Mouse (Mus musculus) embryonic fibroblast, embryonic 13.5 days (primary cell): ENCODE measurements around the gene Efna2. TPM values are rescaled to one million over a fixed set of nuclear protein-coding genes. Genes with fewer than 3 reads are reported as not detected.
"Not testable (repeated sequence)": the region's sequence is repeated elsewhere in the genome, so short reads cannot be mapped to it uniquely, and the experiment has no call there.

Source experiments
- H3K27ac ChIP-seq: 2 replicates; pipeline ENCODE4 v1.5.1; 2012; ENCODE audit warnings: low read length, control low read depth, inconsistent platforms; ENCODE audit not compliant: insufficient read depth
- H3K4me1 ChIP-seq: 2 replicates; pipeline ENCODE4 v1.6.1; 2011; ENCODE audit warnings: low read length; ENCODE audit not compliant: control insufficient read depth, insufficient read depth
- H3K4me3 ChIP-seq: 2 replicates; pipeline ENCODE4 v1.5.1; 2011; ENCODE audit warnings: mild to moderate bottlenecking, control low read depth, low read length; ENCODE audit not compliant: insufficient read depth
- CTCF ChIP-seq: IDR thresholded peaks from 2 replicates; pipeline ENCODE4 v1.5.1; 2011; ENCODE audit warnings: mild to moderate bottlenecking, control low read depth, low read length, moderate library complexity, borderline replicate concordance; ENCODE audit not compliant: insufficient read depth
- POLR2A ChIP-seq: IDR thresholded peaks from 2 replicates; pipeline ENCODE4 v1.6.1; 2011; ENCODE audit warnings: low read depth, mild to moderate bottlenecking, control low read depth, low read length, moderate library complexity
- polyA plus RNA-seq: library from polyadenylated mRNA; stranded (reverse); fragments of >200 nt; gene quantifications from 2 replicates; pipeline ENCODE4 v1.2.4, GENCODE M21; 2011; ENCODE audit warnings: low read depth; ENCODE audit not compliant: missing spikeins, insufficient read length

Gene Efna2
- polyA plus RNA-seq, 1 experiment: 8.3 TPM

DNA sequence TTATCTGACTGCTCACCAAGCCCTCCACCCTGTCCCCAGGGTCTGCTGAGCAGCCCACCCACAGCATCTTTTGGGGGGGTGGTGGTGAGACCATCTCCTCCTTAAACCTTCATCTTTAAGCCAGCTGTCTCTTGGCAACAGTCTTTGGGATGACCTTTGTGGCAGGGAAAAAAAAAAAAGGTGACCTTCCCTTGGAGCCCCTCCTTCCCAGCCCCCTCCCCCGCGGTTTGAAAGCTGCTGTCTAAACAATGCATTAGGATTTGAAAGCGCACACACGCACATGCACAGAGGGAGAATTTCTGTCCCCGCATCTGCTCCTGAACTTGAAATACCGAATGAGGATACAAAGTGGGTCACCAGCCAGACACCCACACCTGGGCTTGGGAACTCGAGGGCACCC lies 24.8 kb downstream of the Efna2 start:
- Histone ChIP-seq H3K4me1 (no peaks in the 10 kb centered on the region), H3K27ac (no peak overlapping the region)
- no peak for TF ChIP-seq CTCF
- no peak for TF ChIP-seq POLR2A

DNA sequence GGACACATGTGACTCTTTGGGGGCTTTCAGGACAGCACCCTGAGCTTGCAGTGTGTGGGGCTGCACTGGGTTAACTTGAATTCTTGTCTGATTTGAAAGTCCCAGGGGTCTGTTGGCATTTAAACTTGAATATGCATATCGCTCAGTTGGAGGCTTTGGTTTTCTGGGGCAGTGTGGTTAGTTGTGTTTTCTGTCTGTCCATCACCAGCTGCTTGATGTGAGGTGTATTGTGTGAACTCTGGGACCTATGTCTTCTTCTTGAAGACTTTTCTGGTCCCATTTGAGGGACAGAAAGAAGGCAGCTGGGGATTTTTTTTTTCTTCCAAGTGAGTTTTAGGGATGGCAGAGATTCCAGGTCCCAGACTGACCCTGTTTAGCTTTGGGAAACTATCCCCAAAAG lies 27.9 kb downstream of the Efna2 start:
- Histone ChIP-seq H3K4me3 (no peak overlapping the region), H3K4me1 (no peaks in the 10 kb centered on the region), H3K27ac (no peak overlapping the region)
- TF ChIP-seq CTCF (no peak), POLR2A (no peak)

More for the DNA sequence above, 24.8 kb downstream of the Efna2 start:
- no peak overlapping the region for H3K4me3 ChIP-seq

DNA sequence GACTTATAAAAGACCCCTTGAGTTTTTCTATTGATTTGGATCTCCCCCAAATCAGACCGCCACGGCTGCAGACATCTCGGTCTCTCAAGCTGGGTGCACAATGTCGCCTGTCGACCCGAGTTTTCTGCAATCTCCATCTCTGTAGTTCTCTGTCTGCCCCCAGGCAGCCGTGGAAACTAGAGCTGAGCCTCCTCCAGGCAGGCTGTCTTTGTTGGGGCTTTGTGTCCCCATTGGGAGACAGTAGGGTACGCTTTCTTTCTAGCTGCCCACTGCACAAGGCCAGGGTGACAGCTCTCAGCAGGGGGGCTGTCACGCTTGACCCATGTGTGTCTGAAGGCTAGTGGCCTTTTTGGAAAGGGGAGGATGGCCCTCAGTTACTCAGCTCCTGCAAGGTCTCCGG lies 28.4 kb downstream of the Efna2 start:
- no peaks in the 10 kb centered on the region for H3K4me1 ChIP-seq

DNA sequence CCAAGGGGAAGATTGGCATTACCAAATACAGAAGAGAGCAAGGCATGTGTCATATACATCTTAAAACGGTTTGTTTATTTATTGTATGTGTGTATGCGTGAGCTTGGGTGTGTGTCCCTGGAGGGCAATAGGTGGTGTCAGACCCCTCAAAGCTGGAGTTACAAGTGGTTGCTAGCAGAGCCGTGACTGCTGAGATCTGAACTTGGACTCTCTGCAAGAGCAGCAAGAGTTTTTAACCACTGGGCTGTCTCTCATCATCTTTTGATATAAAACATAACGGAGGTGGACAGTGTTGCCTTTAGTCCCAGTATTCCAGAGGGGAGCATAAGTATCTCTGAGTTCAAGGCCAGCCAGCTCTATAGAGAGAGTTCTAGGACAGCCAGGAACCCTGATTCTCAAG lies 29.0 kb downstream of the Efna2 start:
- Histone ChIP-seq H3K4me3 (no peak overlapping the region), H3K4me1 (no peaks in the 10 kb centered on the region), H3K27ac (no peak overlapping the region)
- TF ChIP-seq CTCF (no peak), POLR2A (no peak)

More for the DNA sequence above, 28.4 kb downstream of the Efna2 start:
- Histone ChIP-seq H3K27ac (no peak overlapping the region), H3K4me3 (no peak overlapping the region)
- no peak for TF ChIP-seq POLR2A
- TF ChIP-seq CTCF: no peak

DNA sequence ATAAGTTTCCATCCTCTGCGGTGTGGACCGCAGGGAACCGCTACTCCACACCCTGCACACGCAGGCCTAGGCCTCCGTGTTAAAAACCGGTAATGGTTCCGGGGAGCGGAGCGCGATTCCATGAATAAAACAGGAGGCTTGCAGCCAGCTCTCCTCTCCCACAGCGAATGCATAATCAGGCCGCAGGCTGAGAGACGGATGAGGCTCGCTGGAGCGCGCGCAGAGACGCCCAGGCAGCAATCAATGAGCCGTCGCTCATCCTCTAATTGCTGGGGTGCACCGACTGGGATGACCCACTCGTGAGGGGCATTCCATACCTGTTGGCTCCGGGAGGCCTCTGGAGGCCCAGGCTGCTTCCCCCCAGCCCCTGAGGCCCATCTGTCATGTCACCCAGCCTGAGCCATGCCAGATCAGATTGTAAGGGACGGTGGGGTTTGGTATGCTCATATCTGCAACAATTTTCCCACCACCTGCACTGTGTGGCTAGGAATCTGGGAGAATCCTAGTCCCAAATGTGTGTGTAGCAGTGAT lies 29.6 kb downstream of the Efna2 start:
- Histone ChIP-seq H3K4me3 (no peak overlapping the region), H3K27ac (no peak overlapping the region), H3K4me1 (no peaks in the 10 kb centered on the region)
- no peak for TF ChIP-seq CTCF
- TF ChIP-seq POLR2A: no peak

GRCm38 (mm10) chr10:80211547-80212103 lies 32.3 kb downstream of the Efna2 start:
- H3K27ac ChIP-seq, H3K4me1 ChIP-seq, H3K4me3 ChIP-seq: not testable (repeated sequence)

DNA sequence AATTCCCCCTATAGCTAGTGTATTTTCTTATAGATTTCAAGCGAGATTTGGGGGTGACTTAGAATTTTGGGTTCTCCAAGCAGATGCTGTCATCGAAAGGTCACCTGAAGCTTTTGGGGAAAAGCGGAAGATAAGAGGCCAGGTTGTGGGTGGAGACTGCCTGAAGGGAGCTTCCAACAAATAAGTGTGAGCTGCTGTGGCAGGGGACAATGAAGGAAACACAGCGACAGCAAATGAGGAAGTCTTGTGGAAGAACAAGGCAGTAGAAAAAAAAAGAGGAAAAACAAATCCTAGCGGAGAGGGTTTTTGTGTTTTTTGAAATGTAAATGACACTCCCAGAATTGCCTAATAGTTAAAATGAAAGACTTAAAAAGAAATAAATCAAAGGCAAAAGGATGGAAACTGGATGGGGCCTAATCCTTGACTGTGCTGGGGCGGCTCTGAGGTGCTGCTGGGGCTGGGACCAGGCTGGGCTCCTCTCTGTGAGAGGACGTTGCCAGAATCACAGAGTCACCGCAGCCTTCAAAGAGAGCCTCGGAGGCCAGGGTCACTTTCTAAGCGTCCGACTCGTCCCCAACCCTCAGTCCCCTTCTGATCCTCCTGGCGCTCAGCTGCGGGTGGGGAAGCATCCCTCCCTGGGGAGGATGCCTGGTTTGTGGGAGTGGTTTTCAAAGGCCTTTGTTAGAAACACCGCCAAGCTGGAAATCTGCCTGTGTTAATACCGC lies 35.9 kb downstream of the Efna2 start:
- H3K27ac ChIP-seq: no peak overlapping the region
- no peaks in the 10 kb centered on the region for H3K4me1 ChIP-seq
- no peak overlapping the region for H3K4me3 ChIP-seq
- no peak for TF ChIP-seq CTCF
- TF ChIP-seq POLR2A: no peak

- H3K27ac ChIP-seq: no peak overlapping the region
- no peaks in the 10 kb centered on the region; the same call in 1 of the 2 replicates for H3K4me1 ChIP-seq
- TF ChIP-seq CTCF (no peak), POLR2A (no peak)
- H3K4me3 ChIP-seq: no peak overlapping the region
Observed at GRCm38 (mm10) chr10:80220676-80221075, 41.4 kb downstream of the Efna2 start.

GRCm38 (mm10) chr10:80223137-80223536 lies 43.9 kb downstream of the Efna2 start:
- H3K27ac ChIP-seq, H3K4me1 ChIP-seq, H3K4me3 ChIP-seq: not testable (repeated sequence)

GRCm38 (mm10) chr10:80226071-80226415 lies 46.8 kb downstream of the Efna2 start:
- Histone ChIP-seq H3K4me1 (peaks cover 5% of the 10 kb centered on the region), H3K27ac (peak overlapping the region; percentile 23; the same call in 1 of the 2 replicates), H3K4me3 (no peak overlapping the region)
- TF ChIP-seq POLR2A (peak; percentile 90), CTCF (no peak)
